Mouse (Mus musculus): ENCODE measurements around the gene Thrap3. TPM values are rescaled to one million over a fixed set of nuclear protein-coding genes. Genes with fewer than 3 reads are reported as not detected.
"Not testable (repeated sequence)": the region's sequence is repeated elsewhere in the genome, so short reads cannot be mapped to it uniquely, and the experiment has no call there.

Gene Thrap3
- polyA plus RNA-seq, 1 experiment from 2014 or later, result 150 TPM

GRCm38 (mm10) chr4:126234496-126235175 is 32.1 kb upstream of the Thrap3 start:
- H3K27ac ChIP-seq, result no peak overlapping the region
- H3K9ac ChIP-seq, result no peak overlapping the region
- H3K4me3 ChIP-seq, result no peak overlapping the region
- H3K4me1 ChIP-seq, result 0 out of 2 replicates have a peak, but pooled peaks cover 4% of the 10 kb centered on the region
- ATAC-seq (replicated peaks), result no peak
- H3K4me2 ChIP-seq, result no peak overlapping the region
- H3K27me3 ChIP-seq (replicated peaks), result no peaks in the 10 kb centered on the region
- H3K36me3 ChIP-seq (replicated peaks), result peaks cover 74% of the 10 kb centered on the region
- WGBS, result 86% methylated on average over 18 of the region's 18 CpGs
- H3K9me3 ChIP-seq, result no peaks in the 10 kb centered on the region

DNA sequence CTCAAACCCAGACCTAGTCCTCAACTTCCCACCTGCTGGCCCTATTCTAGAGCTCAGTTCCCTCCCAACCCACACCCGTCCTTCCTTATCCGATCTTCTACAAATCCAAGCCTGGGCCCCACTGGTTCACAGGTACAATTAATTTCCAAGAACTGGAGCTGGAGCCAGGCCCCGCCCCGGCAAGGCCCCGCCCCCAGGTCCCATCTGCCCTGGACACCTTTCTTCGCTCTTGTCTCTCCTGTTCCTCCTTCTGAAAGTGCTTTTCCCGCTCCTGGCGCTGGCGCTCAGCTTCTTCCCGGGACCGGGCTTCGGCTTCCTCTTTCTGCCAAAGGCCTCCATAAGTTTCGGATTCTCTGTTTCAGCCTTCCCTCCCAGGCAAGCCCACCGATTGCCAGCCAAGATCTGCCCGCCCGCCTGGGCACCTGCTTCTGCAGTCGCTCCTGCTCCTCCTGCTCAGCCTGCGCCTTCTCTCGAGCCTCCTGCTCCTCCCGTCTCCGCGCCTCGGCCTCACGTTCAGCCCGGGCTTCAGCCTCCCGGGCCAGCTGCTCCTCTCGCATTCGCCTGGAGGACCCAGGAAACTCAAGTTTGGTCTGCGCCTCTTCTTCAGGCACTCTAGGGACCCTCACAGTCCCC is 31.2 kb upstream of the Thrap3 start:
- Histone ChIP-seq H3K9me3 (no peaks in the 10 kb centered on the region), H3K4me2 (no peak overlapping the region), H3K27ac (no peak overlapping the region), H3K4me3 (no peak overlapping the region), H3K9ac (no peak overlapping the region), H3K27me3 (replicated peaks) (no peaks in the 10 kb centered on the region), H3K36me3 (replicated peaks) (peaks cover 67% of the 10 kb centered on the region), H3K4me1 (0 out of 2 replicates have a peak, but pooled peaks cover 4% of the 10 kb centered on the region)
- ATAC-seq (replicated peaks), result no peak
- WGBS, result 93% methylated on average over 29 of the region's 29 CpGs

- no peak overlapping the region for H3K27ac ChIP-seq
- no peaks in the 10 kb centered on the region for H3K9me3 ChIP-seq
- H3K4me3 ChIP-seq, result no peak overlapping the region
- H3K4me1 ChIP-seq, result peaks cover 10% of the 10 kb centered on the region
- 65% methylated on average over 7 of the region's 7 CpGs for WGBS
- no peaks in the 10 kb centered on the region for H3K27me3 ChIP-seq (replicated peaks)
- no peak for ATAC-seq (replicated peaks)
- H3K9ac ChIP-seq, result no peak overlapping the region
- H3K4me2 ChIP-seq, result no peak overlapping the region
- peaks cover 46% of the 10 kb centered on the region for H3K36me3 ChIP-seq (replicated peaks)
Measured at GRCm38 (mm10) chr4:126229900-126230299, 27.3 kb upstream of the Thrap3 start.

DNA sequence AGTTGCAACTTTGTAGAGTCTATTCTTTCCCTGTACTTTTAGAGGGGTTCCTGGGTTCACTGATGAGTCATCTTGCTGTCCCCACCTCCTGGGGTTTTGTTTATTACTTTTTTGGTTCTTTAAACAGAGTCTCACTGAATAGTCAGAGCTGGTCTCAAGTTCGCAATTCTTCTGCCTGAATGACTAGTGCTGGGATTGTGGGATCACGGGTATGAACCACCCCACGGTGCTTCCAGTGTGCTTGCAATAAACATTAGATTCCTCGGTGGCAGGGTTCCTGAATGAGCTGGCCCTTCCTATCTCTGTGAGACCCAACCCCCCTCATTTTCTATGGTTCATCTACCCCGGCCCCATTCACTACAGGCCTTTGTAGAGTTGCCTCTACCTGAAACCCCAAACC is 25.6 kb upstream of the Thrap3 start:
- Histone ChIP-seq H3K9ac (no peak overlapping the region), H3K27ac (no peak overlapping the region), H3K9me3 (no peaks in the 10 kb centered on the region), H3K4me2 (no peak overlapping the region), H3K27me3 (replicated peaks) (no peaks in the 10 kb centered on the region), H3K4me3 (no peak overlapping the region), H3K36me3 (replicated peaks) (peaks cover 28% of the 10 kb centered on the region), H3K4me1 (peaks cover 10% of the 10 kb centered on the region)
- WGBS, result 28% methylated on average over 5 of the region's 5 CpGs
- ATAC-seq (replicated peaks), result no peak

DNA sequence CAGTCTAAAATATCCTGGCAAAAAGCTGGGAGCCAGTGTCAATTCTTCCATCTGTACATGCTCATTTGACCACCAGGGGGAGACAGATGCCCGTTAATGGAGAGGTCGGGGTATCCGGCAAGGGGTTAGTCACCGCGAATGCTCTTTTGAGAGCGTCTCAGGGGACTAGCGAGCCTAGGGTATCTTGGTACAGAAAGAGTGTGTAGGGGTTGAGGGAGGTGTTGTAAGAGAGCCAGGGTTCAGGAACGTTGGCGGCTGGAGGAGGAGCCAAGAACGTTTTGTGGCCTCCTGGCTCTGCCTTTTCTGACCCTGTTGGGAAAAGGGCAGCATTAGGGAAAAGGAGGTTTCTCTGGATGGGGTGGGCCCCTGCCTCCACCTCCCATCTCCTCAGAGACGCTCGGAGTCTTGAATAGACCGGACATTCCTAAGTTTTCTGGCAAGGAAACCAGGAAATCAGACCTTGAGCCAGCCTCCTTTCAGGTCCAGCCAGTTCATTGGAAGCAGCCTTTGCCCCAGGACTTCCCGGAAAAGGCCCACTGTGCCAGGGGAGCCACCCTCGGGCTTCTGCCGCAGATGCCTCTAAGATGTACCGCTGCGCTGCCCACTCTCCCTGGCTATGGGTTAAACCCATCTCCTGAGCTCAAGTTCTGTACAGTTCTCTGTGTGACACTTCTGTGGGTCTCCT is 24.7 kb upstream of the Thrap3 start:
- H3K9ac ChIP-seq, result 0 out of 2 replicates have a peak overlapping the region, but pooled peaks have one; percentile 18
- no peaks in the 10 kb centered on the region for H3K27me3 ChIP-seq (replicated peaks)
- peak overlapping the region; percentile 47 for H3K4me2 ChIP-seq
- peaks cover 19% of the 10 kb centered on the region for H3K36me3 ChIP-seq (replicated peaks)
- no peaks in the 10 kb centered on the region for H3K9me3 ChIP-seq
- 8% methylated on average over 18 of the region's 18 CpGs for WGBS
- ATAC-seq (replicated peaks), result peak; percentile 80
- peak overlapping the region; percentile 21; the same call in 1 of the 2 replicates for H3K4me3 ChIP-seq
- H3K4me1 ChIP-seq, result peaks cover 10% of the 10 kb centered on the region
- peak overlapping the region; percentile 32; the same call in 1 of the 2 replicates for H3K27ac ChIP-seq

DNA sequence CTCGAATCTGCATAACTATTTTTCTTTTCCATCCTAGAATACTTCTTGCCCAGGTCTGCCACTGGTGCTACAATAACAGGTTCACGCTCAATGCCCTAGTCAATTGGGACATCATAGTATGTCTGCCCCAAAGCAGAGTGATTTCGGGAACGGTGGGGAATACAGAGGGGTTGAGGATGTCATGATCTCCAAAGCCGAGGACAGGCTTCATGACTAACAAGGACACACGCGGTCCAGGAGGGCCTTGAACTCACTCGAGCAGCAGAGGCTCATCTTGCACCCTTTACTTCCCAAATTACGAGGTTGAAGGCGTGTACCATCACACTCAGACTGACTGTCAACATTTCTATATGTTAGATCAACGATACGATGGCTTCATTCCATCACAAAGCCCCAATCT is 24.1 kb upstream of the Thrap3 start:
- 55% methylated on average over 12 of the region's 12 CpGs for WGBS
- peak overlapping the region; percentile 47 for H3K4me2 ChIP-seq
- H3K27ac ChIP-seq, result no peak overlapping the region
- ATAC-seq (replicated peaks), result no peak
- H3K9me3 ChIP-seq, result no peaks in the 10 kb centered on the region
- H3K27me3 ChIP-seq (replicated peaks), result no peaks in the 10 kb centered on the region
- peaks cover 10% of the 10 kb centered on the region for H3K4me1 ChIP-seq
- no peak overlapping the region for H3K9ac ChIP-seq
- H3K36me3 ChIP-seq (replicated peaks), result peaks cover 13% of the 10 kb centered on the region
- H3K4me3 ChIP-seq, result no peak overlapping the region

GRCm38 (mm10) chr4:126222631-126223030 is 20.1 kb upstream of the Thrap3 start:
- no peak overlapping the region for H3K27ac ChIP-seq
- H3K27me3 ChIP-seq (replicated peaks), result no peaks in the 10 kb centered on the region
- H3K9me3 ChIP-seq, result no peaks in the 10 kb centered on the region
- no peak overlapping the region for H3K4me2 ChIP-seq
- 86% methylated on average over 11 of the region's 11 CpGs for WGBS
- H3K9ac ChIP-seq, result no peak overlapping the region
- H3K4me3 ChIP-seq, result no peak overlapping the region
- H3K4me1 ChIP-seq, result peaks cover 9% of the 10 kb centered on the region
- ATAC-seq (replicated peaks), result no peak
- no peaks in the 10 kb centered on the region for H3K36me3 ChIP-seq (replicated peaks)

GRCm38 (mm10) chr4:126220045-126220444 is 17.5 kb upstream of the Thrap3 start:
- H3K4me1 ChIP-seq, result no peaks in the 10 kb centered on the region
- no peak overlapping the region for H3K9ac ChIP-seq
- no peak overlapping the region for H3K4me2 ChIP-seq
- H3K36me3 ChIP-seq (replicated peaks), result no peaks in the 10 kb centered on the region
- no peaks in the 10 kb centered on the region for H3K9me3 ChIP-seq
- 90% methylated on average over 10 of the region's 10 CpGs for WGBS
- no peak overlapping the region for H3K4me3 ChIP-seq
- ATAC-seq (replicated peaks), result no peak
- H3K27ac ChIP-seq, result no peak overlapping the region
- H3K27me3 ChIP-seq (replicated peaks), result no peaks in the 10 kb centered on the region

DNA sequence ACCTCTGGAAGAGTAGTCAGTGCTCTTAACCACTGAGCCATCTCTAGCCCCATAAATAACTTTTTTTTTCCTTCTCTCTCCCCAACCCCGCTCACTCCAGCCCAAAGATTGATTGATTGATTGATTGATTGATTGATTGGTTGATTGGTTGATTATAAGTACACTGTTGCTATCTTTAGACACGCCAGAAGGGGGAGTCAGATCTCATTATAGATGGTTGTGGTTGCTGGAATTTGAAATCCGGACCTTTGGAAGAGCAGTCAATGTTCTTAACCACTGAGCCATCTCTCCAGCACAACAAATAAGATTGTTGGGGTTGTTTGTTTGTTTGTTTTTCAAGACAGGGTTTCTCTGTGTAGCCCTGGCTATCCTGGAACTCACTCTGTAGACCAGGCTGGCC is 17.0 kb upstream of the Thrap3 start:
- not testable (repeated sequence) for H3K27me3 ChIP-seq (replicated peaks); H3K4me3 ChIP-seq; H3K36me3 ChIP-seq (replicated peaks); H3K27ac ChIP-seq; H3K9me3 ChIP-seq; H3K4me1 ChIP-seq; H3K9ac ChIP-seq; ATAC-seq (replicated peaks); H3K4me2 ChIP-seq
- WGBS, result 70% methylated on average over 3 of the region's 3 CpGs

- Histone ChIP-seq H3K4me1 (no peaks in the 10 kb centered on the region), H3K36me3 (replicated peaks) (no peaks in the 10 kb centered on the region), H3K4me2 (no peak overlapping the region), H3K9me3 (no peaks in the 10 kb centered on the region), H3K9ac (no peak overlapping the region), H3K4me3 (no peak overlapping the region), H3K27ac (no peak overlapping the region), H3K27me3 (replicated peaks) (no peaks in the 10 kb centered on the region)
- WGBS, result 88% methylated on average over 6 of the region's 6 CpGs
- no peak for ATAC-seq (replicated peaks)
Measured at GRCm38 (mm10) chr4:126217771-126218170, 15.2 kb upstream of the Thrap3 start.

DNA sequence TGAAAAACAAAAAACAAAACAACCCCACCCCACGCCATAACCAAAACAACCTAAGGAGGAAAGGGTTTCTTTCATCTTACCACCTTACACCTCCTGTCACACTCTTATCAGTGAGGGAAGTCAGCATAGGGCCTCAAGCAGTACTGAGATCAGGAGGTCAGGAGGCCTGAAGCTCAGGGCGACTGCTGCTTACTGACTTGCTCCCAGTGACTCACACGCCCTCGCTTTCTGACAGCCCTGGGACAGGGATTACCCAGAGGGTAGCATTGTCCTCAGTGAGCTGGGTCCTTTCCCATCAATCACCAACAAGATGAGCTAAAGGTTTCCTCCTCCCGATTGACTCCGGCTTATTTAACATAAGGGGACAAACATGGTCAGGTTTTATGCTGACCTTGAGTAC is 4.5 kb upstream of the Thrap3 start:
- Histone ChIP-seq H3K4me3 (no peak overlapping the region), H3K36me3 (replicated peaks) (no peaks in the 10 kb centered on the region), H3K9ac (no peak overlapping the region), H3K9me3 (no peaks in the 10 kb centered on the region), H3K27me3 (replicated peaks) (no peaks in the 10 kb centered on the region), H3K27ac (no peak overlapping the region), H3K4me2 (no peak overlapping the region), H3K4me1 (peaks cover 9% of the 10 kb centered on the region)
- no peak for ATAC-seq (replicated peaks)
- 53% methylated on average over 6 of the region's 6 CpGs for WGBS

GRCm38 (mm10) chr4:126205386-126205785 is 2.8 kb upstream of the Thrap3 start:
- H3K4me2 ChIP-seq, result no peak overlapping the region
- H3K36me3 ChIP-seq (replicated peaks), result no peaks in the 10 kb centered on the region
- H3K27ac ChIP-seq, result no peak overlapping the region
- H3K27me3 ChIP-seq (replicated peaks), result no peaks in the 10 kb centered on the region
- H3K4me1 ChIP-seq, result peaks cover 20% of the 10 kb centered on the region
- no peaks in the 10 kb centered on the region for H3K9me3 ChIP-seq
- no peak for ATAC-seq (replicated peaks)
- no peak overlapping the region for H3K9ac ChIP-seq
- 59% methylated on average over 1 of the region's 1 CpGs for WGBS
- H3K4me3 ChIP-seq, result no peak overlapping the region

Data from midbrain, embryonic 15.5 days (tissue).